ENCODE assay signal across 12 mouse cellular contexts in the genomic region with DNA sequence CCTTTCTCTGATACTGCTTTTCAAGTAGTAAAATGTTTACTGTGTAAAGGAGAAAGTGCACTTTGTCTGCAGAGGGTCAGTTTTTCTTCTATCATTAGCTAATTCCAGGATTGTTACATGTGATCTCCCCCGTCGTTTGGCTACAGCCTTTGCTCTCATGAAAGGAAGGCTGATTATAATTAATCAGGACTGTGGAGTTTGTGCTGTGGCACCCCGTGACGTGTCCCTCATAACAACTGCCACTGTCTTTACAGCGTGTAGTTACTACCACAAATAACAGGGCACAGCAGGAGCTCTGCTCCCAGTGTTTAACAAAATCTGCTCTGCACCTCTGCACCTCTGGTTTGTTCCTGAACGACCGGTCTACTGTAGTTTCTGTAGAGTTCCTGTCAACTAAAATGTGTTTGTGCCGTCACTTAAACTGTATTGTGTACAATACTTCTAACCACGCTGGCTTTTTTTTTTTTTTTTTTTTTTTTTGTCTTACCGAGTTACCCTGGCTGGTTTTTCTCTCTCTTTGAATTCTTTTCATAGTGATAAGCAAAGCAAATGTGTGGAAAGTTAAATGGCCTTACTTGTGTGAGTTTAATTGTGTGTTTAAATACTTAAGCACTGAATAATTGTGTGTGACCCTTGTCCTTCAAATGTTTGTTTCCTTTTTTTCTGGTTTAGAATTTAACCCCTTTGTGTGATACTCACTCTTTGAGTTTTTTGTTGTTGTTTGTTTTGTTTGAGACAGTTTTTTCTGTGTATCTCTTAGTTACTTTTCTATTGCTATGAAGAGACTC. TPM values are rescaled to one million over a fixed set of nuclear protein-coding genes. Genes with fewer than 3 reads are reported as not detected.
DNase-seq lines count a peak whose midpoint lies in the region; ATAC-seq and TF ChIP-seq lines count a peak whose summit lies in the region.
"Had no signal": no experiment of that assay in that cellular context is flagged by ENCODE, and none has a peak within 500 bp of the region (broad histone marks: within the 10 kb centered on the region; RNA-seq: fewer than 3 reads in every experiment).

No protein-coding gene starts in this region.

- H3K36me3 ChIP-seq in forebrain, postnatal 0 days (ENCODE audit: insufficient read depth) = no peaks in the 10 kb centered on the region
- H3K36me3 ChIP-seq: heart, embryonic 15.5 days had no signal

- 6% methylated on average over 10 of the region's 10 CpGs for WGBS in forebrain, postnatal 0 days

- peak overlapping the region; percentile 52; the same call in 1 of the 2 replicates for H3K27ac ChIP-seq in layer of hippocampus, adult 2 months
- no peak overlapping the region for H3K27ac ChIP-seq in forebrain, postnatal 0 days (ENCODE audit: low read depth, low read length)
- H3K27ac ChIP-seq: heart, embryonic 15.5 days had no signal

- peaks cover 4% of the 10 kb centered on the region; the same call in 1 of the 2 replicates for H3K4me1 ChIP-seq in forebrain, postnatal 0 days (ENCODE audit: insufficient read depth)

- ATAC-seq in forebrain, postnatal 0 days = peak; percentile 51
- ATAC-seq in CD4-positive, CD25-positive, alpha-beta regulatory T cell, adult 4 months = no peak

- H3K27me3 ChIP-seq in forebrain, postnatal 0 days (ENCODE audit: insufficient read depth, low read length) = no peaks in the 10 kb centered on the region
- H3K27me3 ChIP-seq: heart, embryonic 15.5 days had no signal

- H3K9ac ChIP-seq in forebrain, postnatal 0 days = no peak overlapping the region
- H3K9ac ChIP-seq: heart, embryonic 15.5 days had no signal

- no peak for TF ChIP-seq CTCF in layer of hippocampus, adult 2 months (conservative IDR thresholded peaks at IDR 0.05)
- TF ChIP-seq CTCF in forebrain, postnatal 0 days (IDR thresholded peaks at IDR 0.05; ENCODE audit: low read depth) = no peak

- H3K9me3 ChIP-seq in forebrain, postnatal 0 days (ENCODE audit: low read length) = no peaks in the 10 kb centered on the region
- H3K9me3 ChIP-seq: G1E; heart, embryonic 15.5 days had no signal

- DNase-seq in layer of hippocampus, adult 2 months (ENCODE audit: low spot score in 2 of 2) = no peak
- no peak for DNase-seq in layer of hippocampus, postnatal 25 days (ENCODE audit: extremely low spot score in 1 of 2, low spot score in 1 of 2)
- DNase-seq in forebrain, postnatal 0 days = no peak
- DNase-seq in kidney, postnatal 10 days = peak; percentile 30
- peak; percentile 68 for DNase-seq in retina, postnatal 1 day
- DNase-seq in layer of hippocampus, adult 11-12 months (ENCODE audit: low spot score) = no peak
- DNase-seq: adrenal gland, adult 8-10 months; cerebellum, adult 9-11 months; layer of hippocampus, postnatal 36 days had no signal

- H3K4me3 ChIP-seq in layer of hippocampus, adult 2 months = peak overlapping the region; percentile 15; the same call in 1 of the 2 replicates
- H3K4me3 ChIP-seq in forebrain, postnatal 0 days (ENCODE audit: low read depth, low read length) = no peak overlapping the region
- H3K4me3 ChIP-seq: heart, embryonic 15.5 days had no signal

- no peak overlapping the region for H3K4me2 ChIP-seq in forebrain, postnatal 0 days (ENCODE audit: low read depth)
- H3K4me2 ChIP-seq: heart, embryonic 15.5 days had no signal

RNA-seq across cellular contexts. Expression of a gene that starts 39.3 kb away (rescaled TPM):
- total RNA-seq in layer of hippocampus, adult 2 months (2021) = 10 to 100 TPM; 90.9 to 94.0 TPM
- total RNA-seq in layer of hippocampus, postnatal 25 days (2021) = 10 to 100 TPM; 86.2 to 90.9 TPM
- 18.9 and 20.0 TPM in 2 replicates for total RNA-seq in forebrain, postnatal 0 days (2014; rRNA removed)
- 23.0 and 33.8 TPM in 2 replicates for polyA plus RNA-seq in forebrain, postnatal 0 days (2015; fragmentation: Nextera tagmentation; extraction: Ambion mirVana)
- 10 to 100 TPM in 1 of 2 experiments, 1 to 10 TPM in 1; 9.5 to 16.1 TPM for polyA plus RNA-seq in CD4-positive, CD25-positive, alpha-beta regulatory T cell, adult 4 months (2017; shearing (Covaris generic))

Comparison
In these comparisons a context has a peak if more than half of its experiments do, and no peak if none do; other contexts are left out.
1. DNase-seq: peak in kidney, postnatal 10 days (single experiment) and retina, postnatal 1 day (single experiment); none in layer of hippocampus, adult 2 months (0 of 2), layer of hippocampus, postnatal 25 days (0 of 2), forebrain, postnatal 0 days (single experiment) and layer of hippocampus, adult 11-12 months (single experiment).